Mouse (Mus musculus): Measurements from ENCODE around the gene Gm9857.

DNA sequence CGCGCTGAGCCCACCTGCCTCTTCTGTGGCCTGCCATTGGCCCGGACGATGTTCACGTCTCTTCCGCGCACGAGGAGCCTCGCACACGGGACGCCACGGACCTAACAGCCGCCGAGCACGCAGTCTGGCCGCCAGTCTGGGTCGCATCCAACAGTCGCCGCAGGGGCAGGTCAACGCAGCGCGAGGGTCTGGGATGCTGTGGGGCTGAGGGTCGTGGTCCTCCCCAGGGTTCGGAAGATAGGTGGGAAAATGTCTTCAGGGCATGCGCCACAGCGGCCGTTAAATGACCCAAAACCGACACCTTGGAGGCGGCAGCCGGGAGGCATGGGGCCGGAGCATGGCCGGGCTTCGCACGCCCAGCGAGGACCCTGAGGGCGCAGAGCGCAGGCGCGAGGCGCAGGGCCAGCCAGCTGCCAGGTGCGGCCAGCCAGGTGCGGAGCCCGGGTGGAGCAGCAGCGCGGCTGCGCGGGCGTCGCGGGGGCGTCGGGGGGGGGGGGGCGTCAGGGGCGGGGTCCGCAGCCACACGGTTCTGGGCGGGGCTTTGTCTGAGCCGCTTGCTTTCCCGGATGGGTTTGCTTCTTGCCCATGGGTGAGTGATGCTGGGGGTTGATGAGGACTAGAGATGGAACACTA, at the start of gene Gm9857:
- TF ChIP-seq CTCF (IDR thresholded peaks at IDR 0.05; ENCODE audit: low read depth, low read length) (no peak), POLR2A (IDR thresholded peaks at IDR 0.05; ENCODE audit: borderline replicate concordance, low read depth, low read length) (no peak)

Data from bone marrow macrophage, adult 2 months (primary cell).